Mouse (Mus musculus): ENCODE data around the gene Igdcc3. TPM values are rescaled to one million over a fixed set of nuclear protein-coding genes. Genes with fewer than 3 reads are reported as not detected.
A peak's percentile ranks its signal among the peaks of the same experiment; 100 is the strongest.

Igdcc3 gene
- polyA plus RNA-seq, 1 experiment from 2014 or later: not detected

DNA sequence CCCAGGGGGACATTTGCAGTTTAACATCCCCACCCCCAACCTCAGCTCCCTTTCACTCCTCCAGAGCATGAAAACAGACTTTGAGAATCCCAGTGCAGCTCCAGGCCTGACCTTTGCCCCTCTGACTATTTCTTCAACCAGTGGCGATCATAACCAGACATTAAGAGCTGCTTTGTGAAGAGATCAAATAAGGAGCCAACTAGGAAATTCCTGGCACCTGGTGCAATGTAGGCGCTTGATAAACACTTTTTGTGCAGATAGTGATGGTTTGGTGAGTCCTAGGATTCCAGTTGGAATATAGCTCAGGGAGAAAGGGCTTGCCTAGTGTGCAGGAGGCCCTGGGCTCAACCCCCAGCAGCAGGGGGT is 50.4 kb downstream of the Igdcc3 start:
- H3K4me2 ChIP-seq (ENCODE audit: low read depth, low read length): no peak overlapping the region
- H3K4me1 ChIP-seq (ENCODE audit: insufficient read depth): peaks cover 37% of the 10 kb centered on the region
- TF ChIP-seq CTCF (IDR thresholded peaks at IDR 0.05; ENCODE audit: low read depth): no peak
- 54% methylated on average over 2 of the region's 2 CpGs for WGBS (ENCODE audit: insufficient replicate concordance)
- no peak overlapping the region for H3K4me3 ChIP-seq (ENCODE audit: low read depth, low read length)
- no peaks in the 10 kb centered on the region for H3K36me3 ChIP-seq (replicated peaks; ENCODE audit: insufficient read depth, low read length)
- 0 out of 2 replicates have a peak overlapping the region, but pooled peaks have one; percentile 7 for H3K27ac ChIP-seq (ENCODE audit: low read depth)
- DNase-seq: no peak
- H3K27me3 ChIP-seq (ENCODE audit: insufficient read depth, low read length): no peaks in the 10 kb centered on the region
- ATAC-seq: no peak
- no peak overlapping the region for H3K9ac ChIP-seq (replicated peaks)
- H3K9me3 ChIP-seq (ENCODE audit: low read length): no peaks in the 10 kb centered on the region

DNA sequence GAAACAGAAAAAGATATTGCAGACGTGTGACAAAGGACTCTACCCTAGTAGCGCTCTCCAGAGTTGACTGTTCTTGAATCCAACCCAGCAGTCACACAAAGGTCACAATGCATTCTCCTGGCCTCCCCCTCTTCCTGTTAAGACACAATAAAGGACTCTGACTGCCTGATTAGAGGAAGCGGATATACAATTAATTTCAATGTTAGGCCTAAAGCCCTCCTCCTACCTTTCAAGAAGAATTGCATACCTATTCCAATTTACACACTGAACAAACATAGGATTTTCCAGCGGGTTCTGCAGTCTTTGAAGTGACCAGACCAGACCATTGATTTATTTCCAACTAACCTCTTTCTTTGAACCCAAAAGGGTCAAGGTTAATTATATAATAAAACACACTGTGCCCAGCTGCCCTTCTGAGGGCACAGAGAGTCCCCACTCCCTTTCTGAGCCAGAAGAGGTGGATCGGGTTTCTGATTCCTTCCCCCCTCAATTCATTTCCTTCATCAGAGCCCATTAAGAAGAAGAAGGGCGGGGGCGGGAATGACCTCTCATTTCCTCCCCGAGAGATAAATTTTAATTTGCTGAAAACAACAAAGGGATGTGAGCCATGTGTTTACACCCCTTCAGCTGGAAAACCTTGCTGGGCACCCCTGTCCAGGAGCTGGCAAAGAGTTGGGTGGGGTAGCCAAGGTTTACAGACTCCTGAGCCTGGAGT is 50.9 kb downstream of the Igdcc3 start:
- TF ChIP-seq EP300 (IDR thresholded peaks at IDR 0.05; ENCODE audit: low read depth) (no peak), CTCF (IDR thresholded peaks at IDR 0.05; ENCODE audit: low read depth) (no peak)
- Histone ChIP-seq H3K4me3 (ENCODE audit: low read depth, low read length) (no peak overlapping the region), H3K27me3 (ENCODE audit: insufficient read depth, low read length) (no peaks in the 10 kb centered on the region), H3K9ac (replicated peaks) (no peak overlapping the region), H3K4me1 (ENCODE audit: insufficient read depth) (peaks cover 38% of the 10 kb centered on the region), H3K9me3 (ENCODE audit: low read length) (no peaks in the 10 kb centered on the region), H3K27ac (ENCODE audit: low read depth) (peak overlapping the region; percentile 7; the same call in 1 of the 2 replicates), H3K4me2 (ENCODE audit: low read depth, low read length) (no peak overlapping the region), H3K36me3 (replicated peaks; ENCODE audit: insufficient read depth, low read length) (no peaks in the 10 kb centered on the region)
- ATAC-seq: no peak
- 51% methylated on average over 8 of the region's 8 CpGs for WGBS (ENCODE audit: insufficient replicate concordance)
- no peak for DNase-seq

DNA sequence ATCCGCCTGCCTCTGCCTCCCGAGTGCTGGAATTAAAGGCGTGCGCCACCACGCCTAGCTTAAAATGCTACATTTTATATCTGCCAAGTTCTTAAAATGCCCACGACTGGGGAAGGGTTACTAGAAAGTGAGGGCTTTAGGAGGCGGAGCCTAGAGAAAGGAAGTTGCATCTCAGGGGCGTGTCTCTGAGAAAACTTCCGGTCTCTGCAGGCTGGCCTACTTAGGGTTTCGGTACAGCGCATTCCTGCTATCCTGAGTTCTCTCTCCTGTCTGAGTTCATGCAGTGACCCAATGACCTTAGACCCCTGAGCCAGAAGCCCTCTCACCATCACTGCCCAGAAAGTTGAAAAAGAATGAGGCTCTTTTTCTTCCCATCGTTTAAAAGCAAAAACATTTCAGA is 52.2 kb downstream of the Igdcc3 start:
- 55% methylated on average over 12 of the region's 12 CpGs for WGBS (ENCODE audit: insufficient replicate concordance)
- Histone ChIP-seq H3K4me3 (ENCODE audit: low read depth, low read length) (no peak overlapping the region), H3K27ac (ENCODE audit: low read depth) (no peak overlapping the region), H3K36me3 (replicated peaks; ENCODE audit: insufficient read depth, low read length) (no peaks in the 10 kb centered on the region), H3K4me2 (ENCODE audit: low read depth, low read length) (peak overlapping the region; percentile 30; the same call in 1 of the 2 replicates), H3K27me3 (ENCODE audit: insufficient read depth, low read length) (no peaks in the 10 kb centered on the region), H3K9me3 (ENCODE audit: low read length) (no peaks in the 10 kb centered on the region), H3K4me1 (ENCODE audit: insufficient read depth) (peaks cover 51% of the 10 kb centered on the region), H3K9ac (replicated peaks) (no peak overlapping the region; the same call in 1 of the 2 replicates)
- TF ChIP-seq EP300 (IDR thresholded peaks at IDR 0.05; ENCODE audit: low read depth) (no peak), CTCF (IDR thresholded peaks at IDR 0.05; ENCODE audit: low read depth) (no peak)
- DNase-seq (no peak), ATAC-seq (no peak)

DNA sequence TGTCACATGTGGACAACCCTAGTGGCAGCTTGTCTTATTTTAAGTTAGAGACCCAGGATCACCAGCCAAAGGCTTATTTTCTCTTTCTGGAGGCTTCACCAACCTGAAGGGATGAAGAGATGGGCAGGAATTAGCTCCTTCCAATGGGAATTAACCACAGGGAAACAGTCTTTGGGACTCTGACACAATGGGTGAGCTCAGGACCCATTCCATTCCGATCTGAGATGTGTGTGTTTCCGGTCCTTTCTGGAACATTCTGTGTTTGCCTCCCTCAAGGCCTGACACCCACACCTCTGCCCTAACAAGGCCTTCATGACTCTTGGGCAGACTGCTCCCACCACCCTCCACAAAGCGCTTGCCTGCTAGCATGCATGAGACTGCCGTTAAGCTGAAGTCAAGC is 54.1 kb downstream of the Igdcc3 start, which contains the start of gene Parp16:
Gene Parp16 (plus strand): TSS at position 301 of the 400 bp plus-strand sequence.
- H3K36me3 ChIP-seq (replicated peaks; ENCODE audit: insufficient read depth, low read length): no peaks in the 10 kb centered on the region
- ATAC-seq (no peak), DNase-seq (no peak)
- H3K4me3 ChIP-seq (ENCODE audit: low read depth, low read length): no peak within 1 kb of the TSS
- peak within 1 kb of the TSS; percentile 89 for H3K27ac ChIP-seq (ENCODE audit: low read depth)
- peak within 1 kb of the TSS; percentile 44 for H3K4me2 ChIP-seq (ENCODE audit: low read depth, low read length)
- 74% methylated on average over 4 of the region's 4 CpGs for WGBS (ENCODE audit: insufficient replicate concordance)
- no peaks in the 10 kb centered on the region for H3K9me3 ChIP-seq (ENCODE audit: low read length)
- peak within 1 kb of the TSS; percentile 49 for H3K9ac ChIP-seq (replicated peaks)
- H3K4me1 ChIP-seq (ENCODE audit: insufficient read depth): peaks cover 59% of the 10 kb centered on the region
- TF ChIP-seq CTCF (IDR thresholded peaks at IDR 0.05; ENCODE audit: low read depth): no peak
- TF ChIP-seq EP300 (IDR thresholded peaks at IDR 0.05; ENCODE audit: low read depth): no peak
- H3K27me3 ChIP-seq (ENCODE audit: insufficient read depth, low read length): no peaks in the 10 kb centered on the region

DNA sequence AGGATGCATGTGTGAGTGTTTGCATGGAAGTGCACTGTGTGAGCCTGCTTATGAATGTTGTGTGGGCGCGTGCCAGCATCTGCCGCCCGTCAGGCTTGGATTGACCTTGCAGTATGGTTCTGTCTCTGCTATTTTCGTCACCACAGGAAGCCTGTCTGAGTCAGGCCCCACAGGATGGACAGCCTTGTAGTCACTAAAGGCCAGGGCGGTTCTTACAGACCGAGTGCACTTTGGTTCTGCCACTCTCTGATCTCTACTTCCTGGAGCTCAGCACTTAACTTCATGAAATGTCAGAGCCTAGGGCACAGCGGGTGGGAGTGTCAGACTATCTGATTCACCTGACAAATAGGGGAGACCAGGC is 54.6 kb downstream of the Igdcc3 start:
- H3K4me2 ChIP-seq (ENCODE audit: low read depth, low read length): peak overlapping the region; percentile 44
- peaks cover 61% of the 10 kb centered on the region for H3K4me1 ChIP-seq (ENCODE audit: insufficient read depth)

DNA sequence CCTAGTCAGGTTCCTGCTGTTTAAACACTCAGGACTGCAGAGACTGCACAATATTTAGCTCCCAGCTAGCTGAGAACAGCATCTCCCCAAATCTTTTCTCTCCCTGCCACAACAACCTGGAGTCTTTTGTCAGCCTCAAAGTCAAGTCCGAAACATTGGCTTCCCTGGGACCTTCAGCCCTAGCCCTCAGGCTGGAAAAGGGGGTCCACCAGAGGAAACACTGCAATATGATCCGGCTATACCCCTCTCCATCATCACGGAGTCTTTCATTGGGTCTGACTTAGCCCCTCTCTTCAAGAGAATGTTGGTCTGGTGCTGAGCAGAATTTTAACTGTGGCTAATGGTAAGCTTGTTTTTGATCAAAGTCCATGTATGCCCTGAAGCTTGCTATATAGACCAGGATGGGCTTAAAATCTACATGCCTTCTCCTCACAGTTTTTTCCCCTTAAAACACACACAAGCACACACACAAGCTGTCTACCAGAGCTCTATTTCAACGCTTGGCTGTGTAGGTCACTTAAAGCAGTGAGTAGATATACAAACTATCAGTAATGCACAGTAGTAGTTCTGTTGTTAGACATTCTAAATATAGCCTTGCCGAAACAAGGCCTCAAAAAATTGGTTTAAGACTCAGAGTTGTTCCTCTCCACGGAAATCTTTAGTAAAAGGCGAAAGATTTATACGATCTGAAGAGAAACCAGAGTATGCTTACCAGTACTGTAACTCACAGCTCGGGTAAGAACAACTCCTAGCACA is 55.2 kb downstream of the Igdcc3 start:
- ATAC-seq (peak; percentile 85), DNase-seq (peak; percentile 46)
- Histone ChIP-seq H3K9me3 (ENCODE audit: low read length) (no peaks in the 10 kb centered on the region), H3K27me3 (ENCODE audit: insufficient read depth, low read length) (no peaks in the 10 kb centered on the region), H3K9ac (replicated peaks) (peak overlapping the region; percentile 49), H3K4me1 (ENCODE audit: insufficient read depth) (peaks cover 62% of the 10 kb centered on the region), H3K27ac (ENCODE audit: low read depth) (peak overlapping the region; percentile 89), H3K36me3 (replicated peaks; ENCODE audit: insufficient read depth, low read length) (no peaks in the 10 kb centered on the region), H3K4me2 (ENCODE audit: low read depth, low read length) (peak overlapping the region; percentile 44), H3K4me3 (ENCODE audit: low read depth, low read length) (0 out of 2 replicates have a peak overlapping the region, but pooled peaks have one; percentile 4)
- WGBS (ENCODE audit: insufficient replicate concordance): 4% methylated on average over 9 of the region's 9 CpGs
- TF ChIP-seq CTCF (IDR thresholded peaks at IDR 0.05; ENCODE audit: low read depth) (no peak), EP300 (IDR thresholded peaks at IDR 0.05; ENCODE audit: low read depth) (peak; percentile 83; the same call in 1 of the 2 replicates)

More for the DNA sequence above, 54.6 kb downstream of the Igdcc3 start:
- DNase-seq (peak; percentile 58), ATAC-seq (peak; percentile 22)
- H3K4me3 ChIP-seq (ENCODE audit: low read depth, low read length): no peak overlapping the region
- H3K27ac ChIP-seq (ENCODE audit: low read depth): peak overlapping the region; percentile 89
- WGBS (ENCODE audit: insufficient replicate concordance): 17% methylated on average over 8 of the region's 8 CpGs
- H3K27me3 ChIP-seq (ENCODE audit: insufficient read depth, low read length): no peaks in the 10 kb centered on the region
- TF ChIP-seq CTCF (IDR thresholded peaks at IDR 0.05; ENCODE audit: low read depth) (no peak), EP300 (IDR thresholded peaks at IDR 0.05; ENCODE audit: low read depth) (no peak)
- peak overlapping the region; percentile 49 for H3K9ac ChIP-seq (replicated peaks)
- no peaks in the 10 kb centered on the region for H3K9me3 ChIP-seq (ENCODE audit: low read length)
- no peaks in the 10 kb centered on the region for H3K36me3 ChIP-seq (replicated peaks; ENCODE audit: insufficient read depth, low read length)
